Mouse (Mus musculus): ENCODE results near the gene Ralgapa2.

Ralgapa2 gene

GRCm38 (mm10) chr2:146259787-146260560, 252.2 kb downstream of the Ralgapa2 start:
- no peak for DNase-seq (ENCODE audit: low read depth, low spot score)

- no peak for DNase-seq (ENCODE audit: low read depth, low spot score)
Measured at GRCm38 (mm10) chr2:146258736-146259469, 253.2 kb downstream of the Ralgapa2 start.

GRCm38 (mm10) chr2:146257609-146258008, 254.5 kb downstream of the Ralgapa2 start:
- no peak for DNase-seq (ENCODE audit: low read depth, low spot score)

GRCm38 (mm10) chr2:146257037-146257436, 255.1 kb downstream of the Ralgapa2 start:
- DNase-seq (ENCODE audit: low read depth, low spot score) = no peak

- peak; percentile 44 for DNase-seq (ENCODE audit: low read depth, low spot score)
Measured at GRCm38 (mm10) chr2:146256321-146256875, 255.7 kb downstream of the Ralgapa2 start.

GRCm38 (mm10) chr2:146255636-146256035, 256.5 kb downstream of the Ralgapa2 start:
- no peak for DNase-seq (ENCODE audit: low read depth, low spot score)

GRCm38 (mm10) chr2:146254387-146254786, 257.8 kb downstream of the Ralgapa2 start:
- no peak for DNase-seq (ENCODE audit: low read depth, low spot score)

GRCm38 (mm10) chr2:146250236-146250904, 261.8 kb downstream of the Ralgapa2 start:
- no peak for DNase-seq (ENCODE audit: low read depth, low spot score)

GRCm38 (mm10) chr2:146249033-146249432, 263.1 kb downstream of the Ralgapa2 start:
- DNase-seq (ENCODE audit: low read depth, low spot score) = no peak

- no peak for DNase-seq (ENCODE audit: low read depth, low spot score)
Measured at GRCm38 (mm10) chr2:146247576-146247975, 264.6 kb downstream of the Ralgapa2 start.

GRCm38 (mm10) chr2:146246409-146247075, 265.6 kb downstream of the Ralgapa2 start:
- peak; percentile 58 for DNase-seq (ENCODE audit: low read depth, low spot score)

- DNase-seq (ENCODE audit: low read depth, low spot score) = no peak
Measured at GRCm38 (mm10) chr2:146245401-146245800, 266.7 kb downstream of the Ralgapa2 start.

- DNase-seq (ENCODE audit: low read depth, low spot score) = no peak
Measured at GRCm38 (mm10) chr2:146244049-146244448, 268.1 kb downstream of the Ralgapa2 start.

GRCm38 (mm10) chr2:146239196-146239747, 272.9 kb downstream of the Ralgapa2 start:
- no peak for DNase-seq (ENCODE audit: low read depth, low spot score)

- no peak for DNase-seq (ENCODE audit: low read depth, low spot score)
Measured at GRCm38 (mm10) chr2:146231485-146231884, 280.7 kb downstream of the Ralgapa2 start.

GRCm38 (mm10) chr2:146228435-146228834, 283.7 kb downstream of the Ralgapa2 start:
- DNase-seq (ENCODE audit: low read depth, low spot score) = no peak

GRCm38 (mm10) chr2:146227646-146228045, 284.5 kb downstream of the Ralgapa2 start:
- DNase-seq (ENCODE audit: low read depth, low spot score) = no peak

GRCm38 (mm10) chr2:146226484-146226883, 285.7 kb downstream of the Ralgapa2 start:
- DNase-seq (ENCODE audit: low read depth, low spot score) = peak; percentile 58

- DNase-seq (ENCODE audit: low read depth, low spot score) = no peak
Measured at GRCm38 (mm10) chr2:146225818-146226217, 286.3 kb downstream of the Ralgapa2 start.

GRCm38 (mm10) chr2:146224141-146224540, 288.0 kb downstream of the Ralgapa2 start:
- no peak for DNase-seq (ENCODE audit: low read depth, low spot score)
